In the genomic region with DNA sequence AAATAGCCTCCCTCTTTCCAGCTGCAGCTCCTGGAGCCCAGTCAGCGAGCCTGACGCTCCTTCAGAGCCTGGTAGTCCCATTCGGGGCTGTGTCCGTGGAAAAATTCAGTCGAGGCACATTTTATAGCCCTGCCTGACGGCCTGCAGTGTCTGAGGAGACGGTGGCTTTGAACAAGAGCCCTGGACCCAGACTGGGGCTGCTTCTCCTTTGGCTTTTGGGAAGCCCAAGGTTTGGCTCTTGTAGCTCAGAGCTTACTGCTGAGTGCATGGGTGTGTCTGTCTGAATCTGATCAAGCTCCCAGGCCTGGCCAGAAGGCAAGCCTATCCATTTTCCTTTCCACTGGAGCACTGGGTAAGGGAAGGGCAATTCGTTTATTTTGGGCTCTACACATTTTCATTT, we compare ENCODE assay signal across 8 mouse cellular contexts. TPM values are rescaled to one million over a fixed set of nuclear protein-coding genes. Genes with fewer than 3 reads are reported as not detected.
DNase-seq lines count a peak whose midpoint lies in the region; ATAC-seq and TF ChIP-seq lines count a peak whose summit lies in the region.

No protein-coding gene starts in this region.

- no peaks in the 10 kb centered on the region for H3K27me3 ChIP-seq in forebrain, embryonic 14.5 days (replicated peaks; ENCODE audit: control insufficient read depth, insufficient read depth, low read length)
- H3K27me3 ChIP-seq in limb, embryonic 10.5 days (ENCODE audit: low read depth, poor library complexity, severe bottlenecking), result peaks cover 20% of the 10 kb centered on the region
- H3K27me3 ChIP-seq in neural tube, embryonic 15.5 days (replicated peaks), result no peaks in the 10 kb centered on the region

- TF ChIP-seq CTCF in left cerebral cortex, adult 2 months (IDR thresholded peaks at IDR 0.05), result no peak

- peak overlapping the region; percentile 94 for H3K27ac ChIP-seq in left cerebral cortex, adult 2 months
- peak overlapping the region; percentile 98 for H3K27ac ChIP-seq in forebrain, embryonic 14.5 days (ENCODE audit: low read depth, low read length)
- H3K27ac ChIP-seq in limb, embryonic 10.5 days, result peak overlapping the region; percentile 95
- H3K27ac ChIP-seq in neural tube, embryonic 15.5 days (replicated peaks), result peak overlapping the region; percentile 96

- no peaks in the 10 kb centered on the region for H3K36me3 ChIP-seq in forebrain, embryonic 14.5 days (ENCODE audit: control insufficient read depth, insufficient read depth, low read length)
- H3K36me3 ChIP-seq in limb, embryonic 10.5 days, result no peaks in the 10 kb centered on the region
- no peaks in the 10 kb centered on the region for H3K36me3 ChIP-seq in neural tube, embryonic 15.5 days

- no peaks in the 10 kb centered on the region for H3K9me3 ChIP-seq in forebrain, embryonic 14.5 days (replicated peaks; ENCODE audit: control insufficient read depth, low read length)
- no peaks in the 10 kb centered on the region for H3K9me3 ChIP-seq in limb, embryonic 10.5 days (replicated peaks)
- H3K9me3 ChIP-seq in neural tube, embryonic 15.5 days (replicated peaks), result no peaks in the 10 kb centered on the region

- peak overlapping the region; percentile 97 for H3K4me3 ChIP-seq in left cerebral cortex, adult 2 months
- H3K4me3 ChIP-seq in forebrain, embryonic 14.5 days (ENCODE audit: low read depth, low read length), result peak overlapping the region; percentile 94
- peak overlapping the region; percentile 88 for H3K4me3 ChIP-seq in limb, embryonic 10.5 days
- H3K4me3 ChIP-seq in neural tube, embryonic 15.5 days (replicated peaks), result peak overlapping the region; percentile 86

- H3K4me1 ChIP-seq in forebrain, embryonic 14.5 days (ENCODE audit: control insufficient read depth, insufficient read depth, low read length), result peaks cover 28% of the 10 kb centered on the region
- peaks cover 56% of the 10 kb centered on the region for H3K4me1 ChIP-seq in limb, embryonic 10.5 days
- H3K4me1 ChIP-seq in neural tube, embryonic 15.5 days, result peaks cover 49% of the 10 kb centered on the region

- intact Hi-C loops in left cerebral cortex, adult 2 months (cut with DNase I), result loop anchor here (2.0 to 10.0 kb wide), 3 partner anchors 23 to 317 kb away; a partner anchor contains a TSS
- intact Hi-C loops in left cerebral cortex, postnatal 25 days (cut with DNase I), result loop anchor here (2.0 kb wide), 1 partner anchor 85 kb away; no protein-coding TSS in a partner anchor
- intact Hi-C loops in left cerebral cortex, postnatal 10 days (cut with DNase I), result loop anchor here (5.0 kb wide), 1 partner anchor 40 kb away; no protein-coding TSS in a partner anchor

- peak overlapping the region; percentile 85 for H3K4me2 ChIP-seq in forebrain, embryonic 14.5 days (ENCODE audit: low read length)
- peak overlapping the region; percentile 73 for H3K4me2 ChIP-seq in neural tube, embryonic 15.5 days

- no peak for DNase-seq in left cerebral cortex, adult 2 months (ENCODE audit: extremely low spot score in 1 of 2, low spot score in 2 of 2)
- DNase-seq in left cerebral cortex, postnatal 25 days (ENCODE audit: low spot score in 2 of 2), result no peak
- no peak for DNase-seq in forebrain, embryonic 14.5 days (ENCODE audit: low spot score)
- DNase-seq in limb, embryonic 10.5 days (ENCODE audit: low spot score), result peak; percentile 40
- DNase-seq in thymus, postnatal 36 days, result no peak
- DNase-seq in urinary bladder, adult 2 months (ENCODE audit: low spot score), result no peak
- DNase-seq in left cerebral cortex, postnatal 10 days (ENCODE audit: extremely low spot score in 1 of 2, low spot score in 2 of 2), result no peak

- 26% methylated on average over 8 of the region's 8 CpGs for WGBS in forebrain, embryonic 14.5 days
- WGBS in limb, embryonic 10.5 days, result 31% methylated on average over 8 of the region's 8 CpGs
- WGBS in neural tube, embryonic 15.5 days, result 22% methylated on average over 8 of the region's 8 CpGs

- ATAC-seq in forebrain, embryonic 14.5 days, result no peak
- ATAC-seq in neural tube, embryonic 15.5 days (ENCODE audit: low FRiP score), result no peak

- peak overlapping the region; percentile 100 for H3K9ac ChIP-seq in forebrain, embryonic 14.5 days (ENCODE audit: low read length)
- H3K9ac ChIP-seq in neural tube, embryonic 15.5 days (replicated peaks), result peak overlapping the region; percentile 96

RNA-seq across cellular contexts. Expression of a gene that starts 2.1 kb away (rescaled TPM):
- 10 to 100 TPM; 13.2 to 17.7 TPM for total RNA-seq in left cerebral cortex, adult 2 months (2021)
- 10 to 100 TPM; 12.8 to 18.2 TPM for total RNA-seq in left cerebral cortex, postnatal 25 days (2021)
- 9.6 and 11.6 TPM in 2 replicates for polyA plus RNA-seq in forebrain, embryonic 14.5 days (2014; fragmentation: Nextera tagmentation; extraction: Ambion mirVana)
- 6.1 and 7.4 TPM in 2 replicates for polyA plus RNA-seq in limb, embryonic 10.5 days (2016; fragmentation: Nextera tagmentation; extraction: Ambion mirVana)
- 10.6 and 11.1 TPM in 2 replicates for polyA plus RNA-seq in neural tube, embryonic 15.5 days (2015; fragmentation: Nextera tagmentation; extraction: Ambion mirVana)
- 11.6 and 13.1 TPM in 2 replicates for polyA plus RNA-seq in urinary bladder, adult 2 months (2012; rRNA removed)
- total RNA-seq in left cerebral cortex, postnatal 10 days (2021), result 10 to 100 TPM; 27.3 to 28.6 TPM

RNA-seq across cellular contexts. Expression of a gene that starts 17.2 kb away (rescaled TPM):
- total RNA-seq in left cerebral cortex, adult 2 months (2021), result 10 to 100 TPM; 79.0 to 85.9 TPM
- total RNA-seq in left cerebral cortex, postnatal 25 days (2021), result 10 to 100 TPM; 73.9 to 92.0 TPM
- 35.7 and 47.9 TPM in 2 replicates for polyA plus RNA-seq in forebrain, embryonic 14.5 days (2014; fragmentation: Nextera tagmentation; extraction: Ambion mirVana)
- 35.0 and 43.4 TPM in 2 replicates for polyA plus RNA-seq in limb, embryonic 10.5 days (2016; fragmentation: Nextera tagmentation; extraction: Ambion mirVana)
- 30.1 and 33.0 TPM in 2 replicates for polyA plus RNA-seq in neural tube, embryonic 15.5 days (2015; fragmentation: Nextera tagmentation; extraction: Ambion mirVana)
- polyA plus RNA-seq in urinary bladder, adult 2 months (2012; rRNA removed), result 80.1 and 92.2 TPM in 2 replicates
- total RNA-seq in left cerebral cortex, postnatal 10 days (2021), result 10 to 100 TPM; 78.7 to 82.2 TPM
